7 mouse cellular contexts compared by ENCODE assay signal in genomic region chr5:134887447-134888335, GRCm38 (mm10). TPM values are rescaled to one million over a fixed set of nuclear protein-coding genes. Genes with fewer than 3 reads are reported as not detected.
DNase-seq lines count a peak whose midpoint lies in the region; ATAC-seq and TF ChIP-seq lines count a peak whose summit lies in the region.

No protein-coding gene starts in this region.

- peak; percentile 74 for ATAC-seq in heart, postnatal 0 days (ENCODE audit: insufficient read depth, low read depth)
- no peak for ATAC-seq in limb, embryonic 15.5 days (ENCODE audit: insufficient number of reproducible peaks, low FRiP score, low TSS enrichment, low read depth)

- no peaks in the 10 kb centered on the region for H3K9me3 ChIP-seq in heart, postnatal 0 days (replicated peaks; ENCODE audit: control insufficient read depth, low read length)
- no peaks in the 10 kb centered on the region for H3K9me3 ChIP-seq in limb, embryonic 15.5 days

- 48% methylated on average over 18 of the region's 18 CpGs for WGBS in heart, postnatal 0 days
- 58% methylated on average over 18 of the region's 18 CpGs for WGBS in limb, embryonic 15.5 days

- 0 out of 2 replicates have a peak, but pooled peaks have one; percentile 40 for TF ChIP-seq EP300 in heart, postnatal 0 days (IDR thresholded peaks at IDR 0.05; ENCODE audit: low read depth)

- peak overlapping the region; percentile 85 for H3K27ac ChIP-seq in heart, postnatal 0 days (ENCODE audit: low read depth)
- peak overlapping the region; percentile 12; the same call in 1 of the 2 replicates for H3K27ac ChIP-seq in limb, embryonic 15.5 days

- no peak for TF ChIP-seq CTCF in heart, postnatal 0 days (IDR thresholded peaks at IDR 0.05; ENCODE audit: low read depth)

- peak; percentile 19 for DNase-seq in ovary, postnatal 36 days (ENCODE audit: low spot score)
- DNase-seq in ovary, adult 18-20 months (ENCODE audit: low spot score) = no peak
- peak; percentile 52 for DNase-seq in heart, postnatal 0 days (ENCODE audit: low spot score)
- no peak for DNase-seq in urinary bladder, adult 2 months (ENCODE audit: low spot score)
- DNase-seq in left cerebral cortex, adult 18-20 months (ENCODE audit: low spot score in 2 of 2) = no peak
- no peak for DNase-seq in cerebellum, adult 9-10 months

- H3K9ac ChIP-seq in heart, postnatal 0 days (replicated peaks; ENCODE audit: low read depth, low read length) = no peak overlapping the region
- H3K9ac ChIP-seq in limb, embryonic 15.5 days = no peak overlapping the region

- H3K4me1 ChIP-seq in heart, postnatal 0 days (ENCODE audit: control insufficient read depth, insufficient read depth) = 0 out of 2 replicates have a peak, but pooled peaks cover 9% of the 10 kb centered on the region
- peaks cover 5% of the 10 kb centered on the region; the same call in 1 of the 2 replicates for H3K4me1 ChIP-seq in limb, embryonic 15.5 days

- no peaks in the 10 kb centered on the region for H3K36me3 ChIP-seq in heart, postnatal 0 days (replicated peaks; ENCODE audit: control insufficient read depth, insufficient read depth, low read length)
- no peaks in the 10 kb centered on the region for H3K36me3 ChIP-seq in limb, embryonic 15.5 days

- H3K4me2 ChIP-seq in heart, postnatal 0 days (ENCODE audit: low read depth, low read length) = 0 out of 2 replicates have a peak overlapping the region, but pooled peaks have one; percentile 17
- H3K4me2 ChIP-seq in limb, embryonic 15.5 days = no peak overlapping the region

- H3K27me3 ChIP-seq in heart, postnatal 0 days (ENCODE audit: control insufficient read depth, insufficient read depth, low read length) = no peaks in the 10 kb centered on the region
- no peaks in the 10 kb centered on the region for H3K27me3 ChIP-seq in limb, embryonic 15.5 days

- H3K4me3 ChIP-seq in heart, postnatal 0 days (ENCODE audit: low read depth, low read length) = no peak overlapping the region
- H3K4me3 ChIP-seq in limb, embryonic 15.5 days = no peak overlapping the region

RNA-seq across cellular contexts. Expression of gene Tmem270, which starts 18.8 kb away (rescaled TPM):
- total RNA-seq in heart, postnatal 0 days (2014; rRNA removed; ENCODE audit: low replicate concordance) = not detected in 2 replicates
- polyA plus RNA-seq in heart, postnatal 0 days (2015; fragmentation: Nextera tagmentation; extraction: Ambion mirVana) = not detected in 2 replicates
- polyA plus RNA-seq in limb, embryonic 15.5 days (2015; fragmentation: Nextera tagmentation; extraction: Ambion mirVana) = not detected in 2 replicates
- not detected in 2 replicates for polyA plus RNA-seq in urinary bladder, adult 2 months (2012; rRNA removed)
- not detected for total RNA-seq in left cerebral cortex, adult 18-20 months (2021)

RNA-seq across cellular contexts. Expression of gene Cldn13, which starts 27.6 kb away (rescaled TPM):
- total RNA-seq in heart, postnatal 0 days (2014; rRNA removed; ENCODE audit: low replicate concordance) = not detected in 2 replicates
- polyA plus RNA-seq in heart, postnatal 0 days (2015; fragmentation: Nextera tagmentation; extraction: Ambion mirVana) = 0.18 and 0.22 TPM in 2 replicates
- polyA plus RNA-seq in limb, embryonic 15.5 days (2015; fragmentation: Nextera tagmentation; extraction: Ambion mirVana) = 0.27 and 1.3 TPM in 2 replicates
- polyA plus RNA-seq in urinary bladder, adult 2 months (2012; rRNA removed) = not detected in 2 replicates
- not detected for total RNA-seq in left cerebral cortex, adult 18-20 months (2021)

RNA-seq across cellular contexts. Expression of gene Mettl27, which starts 44.5 kb away (rescaled TPM):
- 4.6 and 9.4 TPM in 2 replicates for total RNA-seq in heart, postnatal 0 days (2014; rRNA removed; ENCODE audit: low replicate concordance)
- polyA plus RNA-seq in heart, postnatal 0 days (2015; fragmentation: Nextera tagmentation; extraction: Ambion mirVana) = 6.4 and 8.3 TPM in 2 replicates
- polyA plus RNA-seq in limb, embryonic 15.5 days (2015; fragmentation: Nextera tagmentation; extraction: Ambion mirVana) = 13.9 and 17.0 TPM in 2 replicates
- polyA plus RNA-seq in urinary bladder, adult 2 months (2012; rRNA removed) = 84.7 and 103 TPM in 2 replicates
- total RNA-seq in left cerebral cortex, adult 18-20 months (2021) = 1 to 10 TPM; 7.4 to 9.7 TPM

RNA-seq across cellular contexts. Expression of gene Cldn4, which starts 59.0 kb away (rescaled TPM):
- total RNA-seq in heart, postnatal 0 days (2014; rRNA removed; ENCODE audit: low replicate concordance) = 0.12 and 10.2 TPM in 2 replicates
- 0.18 TPM in 1 of 2 replicates, not detected in the other for polyA plus RNA-seq in heart, postnatal 0 days (2015; fragmentation: Nextera tagmentation; extraction: Ambion mirVana)
- polyA plus RNA-seq in limb, embryonic 15.5 days (2015; fragmentation: Nextera tagmentation; extraction: Ambion mirVana) = 46.3 and 68.0 TPM in 2 replicates
- 295 and 393 TPM in 2 replicates for polyA plus RNA-seq in urinary bladder, adult 2 months (2012; rRNA removed)
- not detected for total RNA-seq in left cerebral cortex, adult 18-20 months (2021)

Comparison
In these comparisons a context has a peak if more than half of its experiments do, and no peak if none do; other contexts are left out.
1. DNase-seq: peak in ovary, postnatal 36 days (single experiment) and heart, postnatal 0 days (single experiment); none in ovary, adult 18-20 months (single experiment), urinary bladder, adult 2 months (single experiment), left cerebral cortex, adult 18-20 months (0 of 2) and cerebellum, adult 9-10 months (single experiment).